Mouse (Mus musculus) left cerebral cortex, postnatal 25 days (tissue): ENCODE results near the gene Ankrd33. TPM values are rescaled to one million over a fixed set of nuclear protein-coding genes. Genes with fewer than 3 reads are reported as not detected.

Source experiments
- total RNA-seq, 2 experiments: library from RNA; stranded (reverse); gene quantifications; 2 replicates each; pipeline ENCODE4 v1.2.3; 2021

The Ankrd33 gene
- total RNA-seq, 2 experiments from 2014 or later = not detected

Other genes starting within 250 kb of the Ankrd33 start
- gene Scn8a, start 245.9 kb upstream of the Ankrd33 start, total RNA-seq = 100 to 1,000 TPM; 212 to 242 TPM
- not detected for gene Gm47841, start 68.4 kb upstream of the Ankrd33 start, total RNA-seq
- gene Fignl2, start 37.2 kb upstream of the Ankrd33 start, total RNA-seq = 1 to 10 TPM; 1.5 to 1.8 TPM
- 10 to 100 TPM; 12.3 to 12.5 TPM for gene Acvrl1, start 12.8 kb downstream of the Ankrd33 start, total RNA-seq
- gene Acvr1b, start 58.3 kb downstream of the Ankrd33 start, total RNA-seq = 100 to 1,000 TPM; 109 to 112 TPM
- gene Grasp, start 108.4 kb downstream of the Ankrd33 start, total RNA-seq = 10 to 100 TPM; 84.2 to 95.8 TPM
- gene Nr4a1, start 138.5 kb downstream of the Ankrd33 start, total RNA-seq = 100 to 1,000 TPM; 111 to 133 TPM
- 10 to 100 TPM; 40.3 to 43.6 TPM for gene Atg101, start 168.5 kb downstream of the Ankrd33 start, total RNA-seq
- gene 6030408B16Rik, start 177.5 kb downstream of the Ankrd33 start, total RNA-seq = not detected